Mouse (Mus musculus) heart, adult 2 months (tissue): ENCODE data around the gene Ablim2.

Experiments
- CTCF ChIP-seq: fragments of 200-600 bp; IDR thresholded peaks from 2 replicates; pipeline ENCODE4 v1.8.1; 2022; ENCODE audit warnings: antibody characterized with exemption, mild to moderate bottlenecking, moderate library complexity
- EP300 ChIP-seq: fragments of 200-500 bp; IDR thresholded peaks from 2 replicates; pipeline ENCODE4 v1.6.1; 2011; ENCODE audit warnings: low read depth, low read length, control low read depth; ENCODE audit not compliant: insufficient read depth
- POLR2A ChIP-seq: fragments of 200-500 bp; IDR thresholded peaks from 2 replicates; pipeline ENCODE4 v1.6.1; 2011; ENCODE audit warnings: mild to moderate bottlenecking, low read depth, low read length, control low read depth; ENCODE audit not compliant: insufficient read depth

- TF ChIP-seq CTCF (no peak), EP300 (no peak), POLR2A (no peak)
Measured at GRCm38 (mm10) chr5:35787847-35788246, 30.2 kb downstream of the Ablim2 start.
